8 mouse cellular contexts compared by ENCODE assay signal in the genomic region with DNA sequence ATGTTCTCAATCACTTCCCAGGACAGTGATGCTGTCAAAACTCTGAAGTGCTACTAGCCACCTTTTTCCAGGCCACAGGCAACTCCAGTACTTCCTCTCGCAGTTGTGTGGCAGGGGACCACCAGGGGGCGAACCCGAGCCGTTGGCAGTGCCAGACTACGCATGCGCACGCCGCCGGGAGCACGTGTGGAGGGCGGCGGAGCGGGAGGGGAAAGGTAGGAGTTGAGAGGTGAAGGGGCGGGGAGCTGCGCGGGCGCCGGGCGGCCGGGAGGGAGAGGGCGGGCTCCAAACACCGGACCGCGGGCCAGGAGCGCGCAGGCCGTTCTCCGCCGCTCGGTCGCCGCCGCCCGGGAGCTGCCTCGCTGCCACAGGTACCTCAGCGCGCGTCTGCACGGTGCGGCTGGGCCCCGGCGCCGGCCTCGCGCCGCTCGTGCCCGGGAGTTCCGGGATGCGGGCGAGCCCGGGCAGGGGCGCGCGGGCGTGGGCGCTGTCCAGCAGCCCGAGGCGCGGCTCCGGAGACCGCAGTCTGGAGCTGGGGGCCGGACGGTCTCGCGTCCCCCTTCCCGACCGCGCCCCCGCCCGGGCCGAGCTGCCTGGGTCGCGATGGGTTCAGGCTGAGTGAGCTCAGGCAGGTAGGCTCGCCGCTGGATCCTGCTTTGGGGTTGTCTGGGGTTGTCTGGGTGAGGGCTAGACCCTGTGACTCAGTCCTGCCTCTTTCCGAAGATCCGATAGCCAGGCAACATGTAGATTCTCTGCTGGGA. TPM values are rescaled to one million over a fixed set of nuclear protein-coding genes. Genes with fewer than 3 reads are reported as not detected.
DNase-seq lines count a peak whose midpoint lies in the region; ATAC-seq and TF ChIP-seq lines count a peak whose summit lies in the region.

A gene (plus strand): TSS at position 154 of the 761 bp plus-strand sequence.

- H3K4me3 ChIP-seq in gastrocnemius, adult 2 months = peak within 1 kb of the TSS; percentile 93
- peak within 1 kb of the TSS; percentile 93 for H3K4me3 ChIP-seq in hindbrain, postnatal 0 days (ENCODE audit: low read length)
- peak within 1 kb of the TSS; percentile 76 for H3K4me3 ChIP-seq in left cerebral cortex, adult 2 months

- DNase-seq in WW6 (ENCODE audit: low read depth, low spot score) = peak; percentile 83
- peak; percentile 99 to 100 for DNase-seq in cerebellum, postnatal 4 days (ENCODE audit: low spot score in 2 of 2)
- peak; percentile 97 for DNase-seq in gastrocnemius, adult 2 months
- peak; percentile 95 for DNase-seq in hindbrain, postnatal 0 days (ENCODE audit: low spot score)
- DNase-seq in left cerebral cortex, adult 2 months (ENCODE audit: extremely low spot score in 1 of 2, low spot score in 2 of 2) = peak; percentile 97 to 99
- peak; percentile 96 to 99 for DNase-seq in right cerebral cortex, adult 2 months (ENCODE audit: low spot score in 2 of 2)
- DNase-seq in urinary bladder, postnatal 14 days (ENCODE audit: low spot score) = peak; percentile 96

- H3K4me2 ChIP-seq in hindbrain, postnatal 0 days (ENCODE audit: low read depth, low read length) = peak within 1 kb of the TSS; percentile 68

- peaks cover 7% of the 10 kb centered on the region; the same call in 1 of the 2 replicates for H3K4me1 ChIP-seq in hindbrain, postnatal 0 days (ENCODE audit: insufficient read depth, low read length)

- no peaks in the 10 kb centered on the region for H3K36me3 ChIP-seq in hindbrain, postnatal 0 days (ENCODE audit: insufficient read depth, low read length)

- H3K9me3 ChIP-seq in hindbrain, postnatal 0 days (ENCODE audit: low read length) = no peaks in the 10 kb centered on the region

- peak within 1 kb of the TSS; percentile 73 for H3K9ac ChIP-seq in hindbrain, postnatal 0 days (replicated peaks; ENCODE audit: low read length)

- ATAC-seq in hindbrain, postnatal 0 days = peak; percentile 93
- peak; percentile 97 for ATAC-seq in megakaryocyte, adult 5-6 weeks (ENCODE audit: poor library complexity, severe bottlenecking)

- 3% methylated on average over 49 of the region's 78 CpGs for WGBS in hindbrain, postnatal 0 days

- H3K27ac ChIP-seq in gastrocnemius, adult 2 months = peak within 1 kb of the TSS; percentile 85
- H3K27ac ChIP-seq in hindbrain, postnatal 0 days = peak within 1 kb of the TSS; percentile 66
- peak within 1 kb of the TSS; percentile 32 for H3K27ac ChIP-seq in left cerebral cortex, adult 2 months

- H3K27me3 ChIP-seq in hindbrain, postnatal 0 days (ENCODE audit: insufficient read depth, low read length) = no peaks in the 10 kb centered on the region

- peak; percentile 98 for TF ChIP-seq CTCF in gastrocnemius, adult 2 months (IDR thresholded peaks at IDR 0.05)
- TF ChIP-seq CTCF in hindbrain, postnatal 0 days (IDR thresholded peaks at IDR 0.05; ENCODE audit: low read depth) = peak; percentile 98
- peak; percentile 98 for TF ChIP-seq CTCF in left cerebral cortex, adult 2 months (IDR thresholded peaks at IDR 0.05)

- intact Hi-C loops in gastrocnemius, adult 2 months (cut with DNase I) = loop anchor here (5.0 kb wide), 1 partner anchor 74 kb away; a partner anchor contains a TSS
- intact Hi-C loops in left cerebral cortex, adult 2 months (cut with DNase I) = loop anchor here (2.0 to 5.0 kb wide), 2 partner anchors 44 to 75 kb away; a partner anchor contains a TSS

RNA-seq across cellular contexts. Expression of the gene that starts here (rescaled TPM):
- 10 to 100 TPM; 16.6 to 17.0 TPM for total RNA-seq in gastrocnemius, adult 2 months (2021)
- total RNA-seq in hindbrain, postnatal 0 days (2014; rRNA removed) = 162 and 168 TPM in 2 replicates
- polyA plus RNA-seq in hindbrain, postnatal 0 days (2015; fragmentation: Nextera tagmentation; extraction: Ambion mirVana) = 48.6 and 50.9 TPM in 2 replicates
- 100 to 1,000 TPM in 1 of 2 experiments, 10 to 100 TPM in 1; 97.0 to 107 TPM for total RNA-seq in left cerebral cortex, adult 2 months (2021)
- total RNA-seq in megakaryocyte, adult 5-6 weeks (2015) = 12.8 and 14.5 TPM in 2 replicates
- 9.4 and 18.7 TPM in 2 replicates for total RNA-seq in megakaryocyte, adult 5-6 weeks (2017)

Comparison
In these comparisons a context has a peak if more than half of its experiments do, and no peak if none do; other contexts are left out.
1. Peak in every context shown above with its lines: DNase-seq, ATAC-seq, H3K4me3 ChIP-seq and H3K27ac ChIP-seq.
2. H3K27ac ChIP-seq: peak in every context shown above with its lines; median percentile 85 in gastrocnemius, adult 2 months; 66 in hindbrain, postnatal 0 days; 32 in left cerebral cortex, adult 2 months.